In genomic region chr8:106337852-106338521, GRCm38 (mm10) we compare ENCODE assay signal across 8 mouse cellular contexts. TPM values are rescaled to one million over a fixed set of nuclear protein-coding genes. Genes with fewer than 3 reads are reported as not detected.
DNase-seq lines count a peak whose midpoint lies in the region; ATAC-seq and TF ChIP-seq lines count a peak whose summit lies in the region.

Gene Smpd3, minus strand, starts transcription at chr8:106337988.

- H3K27ac ChIP-seq in gastrocnemius, adult 2 months, result peak within 1 kb of the TSS; percentile 73
- H3K27ac ChIP-seq in hindbrain, postnatal 0 days, result peak within 1 kb of the TSS; percentile 82
- peak within 1 kb of the TSS; percentile 91 for H3K27ac ChIP-seq in left cerebral cortex, adult 2 months

- TF ChIP-seq CTCF in gastrocnemius, adult 2 months (IDR thresholded peaks at IDR 0.05), result 0 out of 2 replicates have a peak, but pooled peaks have one; percentile 1
- no peak for TF ChIP-seq CTCF in hindbrain, postnatal 0 days (IDR thresholded peaks at IDR 0.05; ENCODE audit: low read depth)
- TF ChIP-seq CTCF in left cerebral cortex, adult 2 months (IDR thresholded peaks at IDR 0.05), result no peak

- intact Hi-C loops in gastrocnemius, adult 2 months (cut with DNase I), result loop anchor here (5.0 kb wide), 1 partner anchor 64 kb away; no protein-coding TSS in a partner anchor
- intact Hi-C loops in left cerebral cortex, adult 2 months (cut with DNase I), result loop anchor here (2.0 to 5.0 kb wide), 3 partner anchors 65 to 127 kb away; partner anchors contain the start of genes Prmt7 and Slc7a6os

- H3K27me3 ChIP-seq in hindbrain, postnatal 0 days (ENCODE audit: insufficient read depth, low read length), result no peaks in the 10 kb centered on the region

- peak within 1 kb of the TSS; percentile 80 for H3K9ac ChIP-seq in hindbrain, postnatal 0 days (replicated peaks; ENCODE audit: low read length)

- H3K4me3 ChIP-seq in gastrocnemius, adult 2 months, result peak within 1 kb of the TSS; percentile 82
- H3K4me3 ChIP-seq in hindbrain, postnatal 0 days (ENCODE audit: low read length), result peak within 1 kb of the TSS; percentile 71
- H3K4me3 ChIP-seq in left cerebral cortex, adult 2 months, result peak within 1 kb of the TSS; percentile 60

- peak within 1 kb of the TSS; percentile 68 for H3K4me2 ChIP-seq in hindbrain, postnatal 0 days (ENCODE audit: low read depth, low read length)

- H3K36me3 ChIP-seq in hindbrain, postnatal 0 days (ENCODE audit: insufficient read depth, low read length), result no peaks in the 10 kb centered on the region

- H3K9me3 ChIP-seq in hindbrain, postnatal 0 days (ENCODE audit: low read length), result no peaks in the 10 kb centered on the region

- DNase-seq in ZHBTc4 (ENCODE audit: low read depth, low spot score), result peak; percentile 100
- peak; percentile 98 for DNase-seq in gastrocnemius, adult 2 months
- DNase-seq in hindbrain, postnatal 0 days (ENCODE audit: low spot score), result peak; percentile 100
- peak; percentile 98 for DNase-seq in left cerebral cortex, adult 2 months (ENCODE audit: extremely low spot score in 1 of 2, low spot score in 2 of 2)
- peak; percentile 98 to 99 for DNase-seq in right cerebral cortex, adult 2 months (ENCODE audit: low spot score in 2 of 2)
- DNase-seq in urinary bladder, postnatal 14 days (ENCODE audit: low spot score), result peak; percentile 98

- peaks cover 15% of the 10 kb centered on the region; the same call in 1 of the 2 replicates for H3K4me1 ChIP-seq in hindbrain, postnatal 0 days (ENCODE audit: insufficient read depth, low read length)

- under 1% methylated on average over 45 of the region's 45 CpGs for WGBS in hindbrain, postnatal 0 days

- peak; percentile 98 for ATAC-seq in common myeloid progenitor, adult 5-6 weeks (replicated peaks; ENCODE audit: low read depth, poor library complexity, severe bottlenecking)
- ATAC-seq in hindbrain, postnatal 0 days, result peak; percentile 99
- peak; percentile 95 for ATAC-seq in megakaryocyte, adult 5-6 weeks (ENCODE audit: poor library complexity, severe bottlenecking)

RNA-seq across cellular contexts. Expression of gene Smpd3, which starts in this region (rescaled TPM):
- total RNA-seq in common myeloid progenitor, adult 5-6 weeks (2017), result 0.14 and 0.92 TPM in 2 replicates
- total RNA-seq in gastrocnemius, adult 2 months (2021), result 1 to 10 TPM in 1 of 2 experiments, under 1 TPM in 1; 0.79 to 1.9 TPM
- total RNA-seq in hindbrain, postnatal 0 days (2014; rRNA removed), result 88.3 and 96.1 TPM in 2 replicates
- polyA plus RNA-seq in hindbrain, postnatal 0 days (2015; fragmentation: Nextera tagmentation; extraction: Ambion mirVana), result 51.6 and 58.2 TPM in 2 replicates
- 10 to 100 TPM; 52.6 to 59.1 TPM for total RNA-seq in left cerebral cortex, adult 2 months (2021)
- total RNA-seq in megakaryocyte, adult 5-6 weeks (2015), result 0.09 and 0.16 TPM in 2 replicates
- 0.07 and 0.24 TPM in 2 replicates for total RNA-seq in megakaryocyte, adult 5-6 weeks (2017)

Comparison
In these comparisons a context has a peak if more than half of its experiments do, and no peak if none do; other contexts are left out.
1. Peak in every context shown above with its lines: DNase-seq, ATAC-seq, H3K4me3 ChIP-seq and H3K27ac ChIP-seq.
2. RNA of gene Smpd3 (total RNA-seq): 88.3 to 96.1 TPM in hindbrain, postnatal 0 days and 52.6 to 59.1 TPM in left cerebral cortex, adult 2 months; 0.79 to 1.9 TPM in gastrocnemius, adult 2 months, 0.14 to 0.92 TPM in common myeloid progenitor, adult 5-6 weeks and 0.07 to 0.24 TPM in megakaryocyte, adult 5-6 weeks; every median in the first group is over 10 times any median in the second.
3. Peak in ATAC-seq in common myeloid progenitor, adult 5-6 weeks; RNA of the gene not detected or under 1 TPM.
4. Peak in ATAC-seq in megakaryocyte, adult 5-6 weeks; RNA of the gene not detected or under 1 TPM.